Mouse (Mus musculus): ENCODE measurements around the gene Vipr2. TPM values are rescaled to one million over a fixed set of nuclear protein-coding genes. Genes with fewer than 3 reads are reported as not detected.

Vipr2 gene
- polyA plus RNA-seq, 1 experiment from 2014 or later: 3.6 TPM

DNA sequence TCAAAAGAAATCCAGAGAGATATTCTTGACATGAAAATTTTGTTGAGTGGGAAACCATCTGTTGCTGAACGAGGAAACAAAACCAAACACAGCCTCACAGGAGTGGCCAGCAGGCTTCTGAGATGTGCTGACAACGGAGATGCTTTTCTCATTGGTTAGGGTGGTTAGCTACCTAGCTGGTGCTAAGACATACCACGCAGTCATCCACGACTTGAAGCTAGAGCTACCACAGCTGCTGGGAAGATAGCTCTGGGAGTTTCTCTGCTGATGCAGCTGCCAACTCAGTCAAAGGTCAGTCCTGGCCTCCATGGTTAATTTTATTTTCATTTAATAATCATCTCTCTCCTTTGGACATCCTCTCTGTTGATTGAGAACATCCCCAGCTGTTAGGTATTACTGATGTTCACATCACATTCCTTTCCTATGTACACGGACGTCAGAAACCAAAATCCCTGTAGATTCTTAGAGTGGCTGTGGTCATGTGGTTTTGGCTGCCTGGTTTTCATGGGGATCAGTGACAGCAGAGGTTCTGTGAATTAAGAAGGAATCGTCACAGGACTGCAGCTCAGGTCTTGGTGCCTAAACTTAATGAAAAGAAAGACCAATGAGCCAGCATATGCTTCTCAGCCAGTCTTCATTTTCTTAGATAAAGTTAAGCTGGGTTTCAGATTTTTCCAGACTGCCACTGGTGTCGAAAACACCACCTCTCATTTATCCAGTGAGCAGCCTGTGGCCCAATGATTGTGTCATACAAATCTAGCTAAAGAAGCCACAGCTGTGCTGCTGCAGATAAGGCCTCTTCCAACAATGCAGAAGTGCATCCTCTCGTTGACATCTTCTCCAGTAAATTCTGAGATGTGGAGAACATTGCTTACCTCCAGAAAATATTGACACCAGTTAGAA is 32.2 kb downstream of the Vipr2 start:
- Histone ChIP-seq H3K27me3 (no peaks in the 10 kb centered on the region), H3K4me3 (no peak overlapping the region), H3K9me3 (no peaks in the 10 kb centered on the region; the same call in 1 of the 2 replicates), H3K27ac (replicated peaks) (no peak overlapping the region), H3K36me3 (no peaks in the 10 kb centered on the region), H3K9ac (replicated peaks) (no peak overlapping the region), H3K4me2 (replicated peaks) (no peak overlapping the region), H3K4me1 (no peaks in the 10 kb centered on the region)
- WGBS: 84% methylated on average over 9 of the region's 9 CpGs
- no peak for ATAC-seq (ENCODE audit: low FRiP score, low read depth)

DNA sequence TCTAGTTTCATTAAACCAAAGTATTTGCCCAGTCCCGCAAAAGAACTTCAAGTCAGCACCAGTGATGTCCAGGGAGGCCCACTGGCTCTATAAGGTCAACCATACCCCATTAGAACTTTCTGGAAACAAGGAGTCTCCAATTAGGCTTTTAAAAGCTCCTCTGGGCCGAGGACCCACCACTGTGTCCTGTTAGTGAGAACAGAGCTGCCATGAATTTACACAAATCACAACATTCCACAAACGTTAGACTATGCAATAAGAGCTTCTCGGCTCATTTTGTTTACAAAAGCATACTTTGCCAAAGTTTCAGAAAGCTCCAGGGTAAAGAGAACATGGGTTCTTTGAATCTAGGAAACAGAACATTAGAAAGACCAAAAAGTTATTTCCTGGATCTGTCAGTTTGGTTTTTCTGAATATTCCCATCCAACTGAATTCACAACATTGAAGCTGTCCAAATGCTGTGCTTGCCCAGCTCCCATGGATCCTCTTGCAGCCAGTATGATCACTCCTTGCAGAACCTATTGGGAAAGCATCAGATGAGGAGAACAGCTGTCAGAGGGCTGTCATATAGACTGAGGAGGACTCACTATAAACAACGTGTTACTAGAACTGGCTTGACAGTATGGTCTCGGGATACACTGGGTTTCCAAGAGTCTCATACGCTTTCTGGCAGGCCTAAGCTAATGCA is 33.6 kb downstream of the Vipr2 start:
- 87% methylated on average over 7 of the region's 7 CpGs for WGBS
- Histone ChIP-seq H3K27me3 (no peaks in the 10 kb centered on the region), H3K27ac (replicated peaks) (no peak overlapping the region), H3K9ac (replicated peaks) (no peak overlapping the region), H3K4me2 (replicated peaks) (no peak overlapping the region), H3K4me1 (no peaks in the 10 kb centered on the region), H3K36me3 (no peaks in the 10 kb centered on the region), H3K4me3 (no peak overlapping the region), H3K9me3 (no peaks in the 10 kb centered on the region; the same call in 1 of the 2 replicates)
- no peak for ATAC-seq (ENCODE audit: low FRiP score, low read depth)

DNA sequence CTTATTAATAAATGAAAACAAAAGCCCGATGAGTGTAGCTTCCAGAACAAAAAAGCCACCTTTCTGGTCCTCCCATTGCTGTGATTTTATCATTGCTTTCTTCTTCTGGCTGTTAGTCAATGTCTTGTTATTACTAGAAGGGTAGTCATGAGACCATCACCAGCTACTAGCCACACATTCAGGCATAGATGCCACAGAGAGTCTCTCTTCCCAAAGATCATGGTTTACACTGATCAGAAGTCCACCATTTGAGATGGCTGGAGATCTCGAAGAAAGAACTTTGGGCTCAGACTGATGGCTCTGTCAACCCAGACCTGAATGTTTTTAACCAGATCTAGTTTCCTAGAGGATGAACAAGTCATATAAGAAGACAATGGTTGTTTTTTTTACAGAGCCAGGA is 38.3 kb downstream of the Vipr2 start:
- H3K27ac ChIP-seq (replicated peaks): no peak overlapping the region
- H3K4me2 ChIP-seq (replicated peaks): no peak overlapping the region
- H3K9me3 ChIP-seq: no peaks in the 10 kb centered on the region
- H3K4me1 ChIP-seq: no peaks in the 10 kb centered on the region
- H3K9ac ChIP-seq (replicated peaks): no peak overlapping the region
- WGBS: 90% methylated on average over 2 of the region's 2 CpGs
- no peaks in the 10 kb centered on the region for H3K36me3 ChIP-seq
- H3K27me3 ChIP-seq: no peaks in the 10 kb centered on the region
- no peak overlapping the region for H3K4me3 ChIP-seq
- ATAC-seq (ENCODE audit: low FRiP score, low read depth): no peak

DNA sequence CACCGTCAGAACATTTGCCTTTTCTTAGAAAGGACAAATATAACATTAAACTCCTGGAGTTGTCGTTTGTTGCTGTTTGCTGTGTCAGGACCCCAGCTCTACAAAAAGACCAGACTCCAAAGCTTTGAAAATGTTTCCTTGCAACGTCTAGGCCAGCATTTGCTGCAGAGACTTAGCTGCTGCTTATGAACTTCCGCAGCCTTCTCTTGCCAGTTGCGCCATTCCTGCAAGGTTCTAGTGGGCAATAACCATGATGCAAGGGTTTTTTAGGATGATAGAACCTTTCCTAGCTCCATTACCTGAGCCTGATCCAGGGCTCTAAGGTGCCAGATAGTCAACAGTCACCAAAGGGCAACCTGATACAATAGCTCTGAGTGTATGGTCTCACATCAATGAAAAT is 38.9 kb downstream of the Vipr2 start:
- no peak overlapping the region for H3K9ac ChIP-seq (replicated peaks)
- H3K4me3 ChIP-seq: no peak overlapping the region
- no peak for ATAC-seq (ENCODE audit: low FRiP score, low read depth)
- H3K4me2 ChIP-seq (replicated peaks): no peak overlapping the region
- H3K27me3 ChIP-seq: no peaks in the 10 kb centered on the region
- no peaks in the 10 kb centered on the region for H3K9me3 ChIP-seq
- WGBS: 89% methylated on average over 5 of the region's 5 CpGs
- H3K36me3 ChIP-seq: no peaks in the 10 kb centered on the region
- H3K4me1 ChIP-seq: no peaks in the 10 kb centered on the region
- no peak overlapping the region for H3K27ac ChIP-seq (replicated peaks)

DNA sequence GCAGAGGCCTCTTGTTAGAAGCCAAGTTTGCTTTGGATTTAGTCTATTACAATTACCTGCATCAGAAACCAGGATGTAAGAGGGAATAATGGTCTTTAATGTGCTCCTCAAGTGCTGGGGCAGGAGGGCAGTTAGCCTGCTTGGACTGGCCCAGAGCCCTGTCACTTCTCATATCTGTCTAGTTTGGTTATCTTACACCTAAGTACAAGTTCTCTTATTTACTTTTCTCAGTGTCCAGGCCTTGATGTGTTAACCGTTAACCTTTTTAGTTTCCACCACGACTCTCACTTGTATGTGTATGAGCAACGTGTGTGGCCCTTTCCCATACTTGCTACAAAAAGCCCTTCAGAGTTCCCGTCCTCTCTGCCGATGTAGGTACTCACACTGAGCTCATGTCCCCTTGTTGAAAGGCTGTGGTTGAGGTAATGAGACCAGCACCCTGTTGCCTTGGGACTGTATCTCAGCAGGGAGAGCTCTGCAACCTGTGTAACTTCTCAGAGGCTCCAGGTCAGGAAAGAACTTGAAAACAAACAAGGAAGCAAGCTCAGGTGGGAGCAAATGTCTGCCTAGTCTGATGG is 39.9 kb downstream of the Vipr2 start:
- Histone ChIP-seq H3K36me3 (no peaks in the 10 kb centered on the region), H3K4me1 (no peaks in the 10 kb centered on the region), H3K27ac (replicated peaks) (no peak overlapping the region), H3K9ac (replicated peaks) (no peak overlapping the region), H3K27me3 (no peaks in the 10 kb centered on the region), H3K4me2 (replicated peaks) (no peak overlapping the region), H3K4me3 (no peak overlapping the region), H3K9me3 (no peaks in the 10 kb centered on the region)
- ATAC-seq (ENCODE audit: low FRiP score, low read depth): no peak
- 88% methylated on average over 5 of the region's 5 CpGs for WGBS

DNA sequence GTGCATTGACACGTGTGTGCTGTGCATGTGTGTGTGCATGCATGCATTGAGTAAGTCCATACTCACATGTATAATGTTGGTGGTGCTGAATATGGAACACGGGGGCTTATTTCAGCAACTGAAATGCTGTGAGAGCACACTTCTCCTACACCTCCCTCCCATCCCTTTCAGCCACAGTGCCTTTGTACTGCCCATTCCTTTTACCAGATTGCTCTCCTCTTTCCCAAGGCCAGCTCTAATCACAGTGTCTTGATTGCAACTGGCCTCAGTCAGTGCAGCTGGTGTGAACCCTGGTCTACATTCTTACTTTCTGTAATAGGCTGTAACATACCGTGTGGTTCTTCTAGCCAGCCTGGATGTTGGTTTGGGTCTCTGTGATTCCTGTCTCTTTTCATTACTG is 41.5 kb downstream of the Vipr2 start:
- H3K4me3 ChIP-seq: no peak overlapping the region
- no peaks in the 10 kb centered on the region for H3K4me1 ChIP-seq
- H3K9ac ChIP-seq (replicated peaks): no peak overlapping the region
- no peak overlapping the region for H3K27ac ChIP-seq (replicated peaks)
- H3K4me2 ChIP-seq (replicated peaks): no peak overlapping the region
- no peak for ATAC-seq (ENCODE audit: low FRiP score, low read depth)
- H3K36me3 ChIP-seq: no peaks in the 10 kb centered on the region
- no peaks in the 10 kb centered on the region for H3K27me3 ChIP-seq
- 94% methylated on average over 3 of the region's 3 CpGs for WGBS
- no peaks in the 10 kb centered on the region for H3K9me3 ChIP-seq

DNA sequence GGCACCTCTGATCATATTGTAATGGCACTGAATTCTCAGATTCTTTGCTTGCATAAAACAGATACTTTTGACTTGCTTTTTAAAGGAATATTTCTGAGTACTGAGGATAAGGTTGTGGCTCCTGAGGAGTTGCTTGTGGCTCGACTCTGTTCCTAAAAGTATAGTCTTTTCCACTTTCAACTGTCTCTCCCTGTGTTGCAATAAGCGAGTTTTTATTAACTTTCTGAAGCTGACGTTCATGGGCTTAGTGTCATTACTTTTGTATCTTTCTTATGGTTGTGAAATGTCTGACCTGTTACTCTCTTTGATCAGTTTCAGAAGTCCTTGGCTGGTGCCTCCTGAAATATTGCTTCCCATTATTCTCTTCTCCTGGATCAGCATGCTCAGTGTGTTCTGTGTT is 46.3 kb downstream of the Vipr2 start:
- Histone ChIP-seq H3K36me3 (no peaks in the 10 kb centered on the region), H3K27ac (replicated peaks) (no peak overlapping the region), H3K27me3 (no peaks in the 10 kb centered on the region), H3K4me1 (no peaks in the 10 kb centered on the region), H3K4me2 (replicated peaks) (no peak overlapping the region), H3K4me3 (no peak overlapping the region), H3K9ac (replicated peaks) (no peak overlapping the region), H3K9me3 (no peaks in the 10 kb centered on the region)
- WGBS: 88% methylated on average over 3 of the region's 3 CpGs
- ATAC-seq (ENCODE audit: low FRiP score, low read depth): no peak

DNA sequence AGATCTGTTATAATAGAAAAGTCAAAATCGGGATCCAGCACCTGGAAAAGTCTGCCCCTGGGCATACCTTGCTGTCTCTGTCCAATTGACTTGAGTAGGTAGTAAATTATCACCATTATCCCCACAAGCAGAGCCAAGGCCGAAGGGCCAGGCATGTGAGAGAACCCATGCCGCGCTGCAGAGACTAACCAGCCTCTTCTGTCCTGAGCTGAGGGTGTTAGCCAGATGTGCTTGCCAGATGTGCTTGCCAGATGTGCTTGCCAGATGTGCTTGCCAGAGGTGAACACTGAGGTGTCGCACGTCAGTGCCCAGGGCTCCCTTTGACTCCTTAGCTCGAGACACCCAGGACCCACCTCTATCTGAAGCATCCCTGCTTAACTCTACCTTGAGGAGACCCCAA is 53.4 kb downstream of the Vipr2 start:
- Histone ChIP-seq H3K4me3 (no peak overlapping the region), H3K27me3 (no peaks in the 10 kb centered on the region), H3K27ac (replicated peaks) (no peak overlapping the region), H3K4me2 (replicated peaks) (no peak overlapping the region), H3K4me1 (no peaks in the 10 kb centered on the region), H3K9ac (replicated peaks) (no peak overlapping the region), H3K36me3 (no peaks in the 10 kb centered on the region), H3K9me3 (no peaks in the 10 kb centered on the region)
- 93% methylated on average over 7 of the region's 7 CpGs for WGBS
- ATAC-seq (ENCODE audit: low FRiP score, low read depth): no peak

DNA sequence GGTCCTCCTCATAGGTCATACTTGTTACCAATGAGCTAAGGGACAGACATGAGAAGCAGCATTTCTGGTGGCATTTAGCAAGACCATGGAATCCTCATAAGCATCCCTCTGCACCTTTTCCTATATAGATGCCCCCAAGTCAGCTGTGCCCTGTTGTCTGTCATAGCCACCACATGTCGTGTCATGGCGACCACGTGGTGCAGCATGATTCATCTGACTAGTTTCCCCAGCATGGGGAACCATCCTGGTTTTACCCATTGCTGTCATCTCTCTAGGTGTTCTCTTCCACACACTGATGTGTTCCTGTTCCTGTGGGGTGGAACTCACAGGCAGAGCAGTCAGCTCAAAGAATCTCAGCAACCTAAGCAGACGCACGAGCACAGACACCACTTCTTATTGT is 55.4 kb downstream of the Vipr2 start:
- H3K9ac ChIP-seq (replicated peaks): no peak overlapping the region
- ATAC-seq (ENCODE audit: low FRiP score, low read depth): no peak

DNA sequence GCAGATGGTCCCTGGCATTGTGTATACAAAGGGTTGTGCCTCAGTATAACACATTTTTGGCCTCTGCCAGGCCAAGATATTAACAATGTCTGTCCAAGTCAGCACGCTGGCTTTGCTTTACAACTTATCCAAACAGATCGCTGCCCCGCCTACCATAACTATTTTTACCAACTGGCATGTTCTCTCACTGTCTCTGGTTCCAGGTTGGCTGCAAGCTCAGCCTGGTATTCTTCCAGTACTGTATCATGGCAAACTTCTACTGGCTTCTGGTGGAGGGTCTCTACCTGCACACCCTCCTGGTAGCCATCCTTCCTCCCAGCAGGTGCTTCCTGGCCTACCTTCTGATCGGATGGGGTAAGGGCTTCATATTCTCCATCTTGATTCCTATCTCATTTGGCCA is 58.4 kb downstream of the Vipr2 start:
- H3K27ac ChIP-seq (replicated peaks): no peak overlapping the region
- H3K27me3 ChIP-seq: no peaks in the 10 kb centered on the region; the same call in 1 of the 2 replicates
- 95% methylated on average over 4 of the region's 4 CpGs for WGBS
- H3K36me3 ChIP-seq: no peaks in the 10 kb centered on the region
- no peaks in the 10 kb centered on the region for H3K4me1 ChIP-seq
- no peak overlapping the region for H3K4me3 ChIP-seq
- ATAC-seq (ENCODE audit: low FRiP score, low read depth): no peak
- H3K4me2 ChIP-seq (replicated peaks): no peak overlapping the region
- no peak overlapping the region for H3K9ac ChIP-seq (replicated peaks)
- H3K9me3 ChIP-seq: no peaks in the 10 kb centered on the region

More for the DNA sequence above, 55.4 kb downstream of the Vipr2 start:
- H3K4me1 ChIP-seq: no peaks in the 10 kb centered on the region
- H3K9me3 ChIP-seq: no peaks in the 10 kb centered on the region
- H3K36me3 ChIP-seq: no peaks in the 10 kb centered on the region
- 85% methylated on average over 5 of the region's 5 CpGs for WGBS
- H3K4me2 ChIP-seq (replicated peaks): no peak overlapping the region
- H3K4me3 ChIP-seq: no peak overlapping the region
- no peaks in the 10 kb centered on the region for H3K27me3 ChIP-seq
- no peak overlapping the region for H3K27ac ChIP-seq (replicated peaks)

DNA sequence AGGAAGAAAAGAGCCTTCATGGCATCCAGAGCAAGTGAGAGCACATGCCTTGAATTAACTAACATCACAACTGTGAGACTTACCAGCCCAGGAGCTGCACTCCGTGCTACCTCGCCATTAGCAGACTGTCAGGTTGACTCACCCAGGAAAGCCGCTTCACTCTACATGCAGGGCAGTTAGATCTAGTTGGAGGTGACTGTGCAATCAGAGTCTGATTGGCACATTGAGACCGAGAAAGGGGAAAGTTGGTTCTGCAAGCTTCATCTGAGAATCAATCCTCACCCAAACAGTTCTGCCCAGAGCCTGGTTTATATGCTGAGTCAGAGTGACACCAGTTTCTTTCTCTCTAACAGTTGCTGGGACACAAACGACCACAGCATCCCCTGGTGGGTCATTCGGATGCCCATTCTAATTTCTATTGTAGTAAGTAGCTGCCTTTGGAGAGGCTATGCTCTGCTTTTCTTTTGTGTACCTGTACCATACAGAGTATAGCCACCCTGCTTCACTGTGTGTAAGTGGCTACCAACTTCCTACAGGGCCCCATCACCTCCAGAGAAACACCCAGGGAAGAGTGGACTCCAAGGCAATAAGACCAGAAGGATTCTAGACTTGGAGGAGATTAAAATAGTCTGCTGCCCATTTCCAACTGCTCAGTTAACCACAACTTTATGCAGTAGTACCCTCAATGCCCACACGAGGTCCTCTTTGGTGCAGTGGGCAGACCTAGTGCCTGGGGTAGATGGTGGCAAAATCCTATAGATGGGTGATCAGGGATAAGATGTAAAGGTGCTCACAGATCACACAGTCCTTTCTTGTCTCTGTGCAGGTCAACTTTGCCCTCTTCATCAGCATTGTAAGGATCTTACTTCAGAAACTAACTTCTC is 61.0 kb downstream of the Vipr2 start:
- no peak overlapping the region for H3K9ac ChIP-seq (replicated peaks)
- no peak overlapping the region for H3K4me3 ChIP-seq
- no peaks in the 10 kb centered on the region for H3K4me1 ChIP-seq
- H3K4me2 ChIP-seq (replicated peaks): no peak overlapping the region
- WGBS: 72% methylated on average over 7 of the region's 7 CpGs
- H3K27ac ChIP-seq (replicated peaks): no peak overlapping the region
- ATAC-seq (ENCODE audit: low FRiP score, low read depth): no peak
- no peaks in the 10 kb centered on the region for H3K9me3 ChIP-seq
- H3K36me3 ChIP-seq: no peaks in the 10 kb centered on the region
- no peaks in the 10 kb centered on the region; the same call in 1 of the 2 replicates for H3K27me3 ChIP-seq

All from midbrain, embryonic 12.5 days (tissue).